Mouse (Mus musculus): ENCODE results near the gene Mrap2. TPM values are rescaled to one million over a fixed set of nuclear protein-coding genes. Genes with fewer than 3 reads are reported as not detected.
"Not testable (repeated sequence)": the region's sequence is repeated elsewhere in the genome, so short reads cannot be mapped to it uniquely, and the experiment has no call there.

The Mrap2 gene
- total and polyA plus RNA-seq, 2 experiments, result not detected

DNA sequence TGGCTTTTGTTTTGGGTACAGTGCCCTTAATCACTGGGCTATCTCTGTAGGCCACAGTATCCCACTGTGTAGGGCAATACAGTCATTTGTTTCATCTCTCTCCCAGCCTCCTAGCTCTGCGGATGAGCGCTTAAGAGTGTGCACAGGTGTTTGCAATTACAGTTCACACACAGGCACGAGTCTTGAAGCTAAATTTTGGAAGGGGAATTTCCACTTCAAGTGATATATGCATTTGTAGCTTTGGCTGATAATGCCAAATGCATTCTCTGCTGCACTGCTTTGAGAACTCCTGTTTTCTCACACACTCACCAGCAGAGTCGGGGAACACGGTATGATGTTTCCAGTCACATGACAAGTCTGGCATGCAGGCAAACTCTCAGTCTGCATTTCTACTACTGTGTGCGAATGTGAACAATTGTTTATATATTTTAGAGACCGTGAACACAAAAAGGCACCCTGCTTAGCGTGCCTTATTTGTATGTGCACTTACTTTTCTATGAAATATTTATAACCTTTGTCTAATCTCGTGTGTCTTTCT lies 22.1 kb upstream of the Mrap2 start:
- no peaks in the 10 kb centered on the region for H3K27me3 ChIP-seq (ENCODE audit: control insufficient read depth, insufficient read depth, low read length)
- H3K4me3 ChIP-seq (ENCODE audit: insufficient read depth, low read depth, low read length), result no peak overlapping the region
- H3K27ac ChIP-seq (replicated peaks; ENCODE audit: insufficient read depth, low read depth, low read length), result no peak overlapping the region
- 76% methylated on average over 9 of the region's 9 CpGs for whole genome bisulfite sequencing
- no peaks in the 10 kb centered on the region for H3K4me1 ChIP-seq (ENCODE audit: control insufficient read depth, insufficient read depth, low read length)
- DNase-seq (ENCODE audit: extremely low read depth, low read depth, low spot score), result no peak
- no peak overlapping the region for H3K9ac ChIP-seq (ENCODE audit: low read depth, low read length)
- H3K79me2 ChIP-seq (ENCODE audit: control insufficient read depth, insufficient read depth, low read length), result no peaks in the 10 kb centered on the region
- TF ChIP-seq POLR2A (IDR thresholded peaks at IDR 0.05; ENCODE audit: extremely low read depth, insufficient read depth, low read length) (no peak), CTCF (IDR thresholded peaks at IDR 0.05; ENCODE audit: low read depth, low read length) (no peak)
- H3K36me3 ChIP-seq (ENCODE audit: control insufficient read depth, insufficient read depth, low read length), result no peaks in the 10 kb centered on the region

- DNase-seq (ENCODE audit: extremely low read depth, low read depth, low spot score), result not testable (repeated sequence)
Observed at GRCm38 (mm10) chr9:87127046-87127445, 17.1 kb upstream of the Mrap2 start.

DNA sequence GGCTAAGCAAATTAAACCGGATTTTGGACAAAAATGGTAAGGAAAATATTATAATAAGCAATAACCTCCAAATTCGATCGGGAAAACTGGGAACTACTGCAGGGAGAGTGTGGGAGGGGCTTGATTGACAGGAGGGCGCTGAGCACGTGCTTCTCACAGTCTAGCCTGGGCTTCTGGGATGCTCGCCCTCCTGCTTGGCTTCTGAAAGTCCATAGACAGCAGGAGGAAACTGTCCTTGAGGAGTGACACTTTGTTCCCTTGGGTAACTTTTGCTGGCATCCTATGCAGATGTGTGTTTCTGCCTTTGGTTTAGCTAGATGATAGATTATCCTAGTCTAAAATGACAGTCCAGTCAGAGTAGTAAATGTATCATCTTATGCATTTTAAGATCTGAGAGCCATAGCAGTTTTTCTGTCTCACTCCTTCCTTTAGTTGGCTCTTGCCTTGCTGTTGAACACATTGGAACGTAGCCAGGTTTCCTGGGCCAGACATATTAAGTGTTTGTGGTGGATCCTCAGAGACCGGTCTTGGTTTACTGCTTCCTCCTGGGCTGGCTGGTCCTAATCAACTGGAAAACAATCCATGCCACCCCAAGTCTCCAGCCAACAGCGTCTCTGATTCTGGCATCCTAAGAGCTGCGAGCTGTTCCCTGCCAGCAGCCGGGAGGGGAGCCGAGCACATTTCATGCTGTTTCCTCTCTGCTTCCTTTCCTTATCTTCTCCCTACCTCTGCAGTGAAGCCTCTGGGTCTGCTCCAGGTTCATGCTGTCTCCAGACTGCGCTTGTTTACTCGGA lies 8.1 kb upstream of the Mrap2 start:
- no peak for DNase-seq (ENCODE audit: extremely low read depth, low read depth, low spot score)
- TF ChIP-seq POLR2A (IDR thresholded peaks at IDR 0.05; ENCODE audit: extremely low read depth, insufficient read depth, low read length) (no peak), CTCF (IDR thresholded peaks at IDR 0.05; ENCODE audit: low read depth, low read length) (no peak)
- no peaks in the 10 kb centered on the region for H3K4me1 ChIP-seq (ENCODE audit: control insufficient read depth, insufficient read depth, low read length)
- H3K27me3 ChIP-seq (ENCODE audit: control insufficient read depth, insufficient read depth, low read length), result peaks cover 3% of the 10 kb centered on the region; the same call in 1 of the 2 replicates
- WGBS, result 60% methylated on average over 14 of the region's 14 CpGs
- no peak overlapping the region for H3K4me3 ChIP-seq (ENCODE audit: insufficient read depth, low read depth, low read length)
- no peaks in the 10 kb centered on the region for H3K36me3 ChIP-seq (ENCODE audit: control insufficient read depth, insufficient read depth, low read length)
- H3K9ac ChIP-seq (ENCODE audit: low read depth, low read length), result no peak overlapping the region
- no peak overlapping the region for H3K27ac ChIP-seq (replicated peaks; ENCODE audit: insufficient read depth, low read depth, low read length)
- H3K79me2 ChIP-seq (ENCODE audit: control insufficient read depth, insufficient read depth, low read length), result no peaks in the 10 kb centered on the region

More at GRCm38 (mm10) chr9:87127046-87127445, 17.1 kb upstream of the Mrap2 start:
- H3K27me3 ChIP-seq (ENCODE audit: control insufficient read depth, insufficient read depth, low read length); H3K4me1 ChIP-seq (ENCODE audit: control insufficient read depth, insufficient read depth, low read length); H3K79me2 ChIP-seq (ENCODE audit: control insufficient read depth, insufficient read depth, low read length); H3K9ac ChIP-seq (ENCODE audit: low read depth, low read length); H3K27ac ChIP-seq (replicated peaks; ENCODE audit: insufficient read depth, low read depth, low read length); H3K36me3 ChIP-seq (ENCODE audit: control insufficient read depth, insufficient read depth, low read length); H3K4me3 ChIP-seq (ENCODE audit: insufficient read depth, low read depth, low read length): not testable (repeated sequence)
- WGBS, result 66% methylated on average over 6 of the region's 6 CpGs

- Histone ChIP-seq H3K4me3 (ENCODE audit: insufficient read depth, low read depth, low read length) (no peak overlapping the region), H3K79me2 (ENCODE audit: control insufficient read depth, insufficient read depth, low read length) (no peaks in the 10 kb centered on the region), H3K27me3 (ENCODE audit: control insufficient read depth, insufficient read depth, low read length) (peaks cover 11% of the 10 kb centered on the region; the same call in 1 of the 2 replicates), H3K4me1 (ENCODE audit: control insufficient read depth, insufficient read depth, low read length) (no peaks in the 10 kb centered on the region), H3K27ac (replicated peaks; ENCODE audit: insufficient read depth, low read depth, low read length) (no peak overlapping the region), H3K36me3 (ENCODE audit: control insufficient read depth, insufficient read depth, low read length) (no peaks in the 10 kb centered on the region), H3K9ac (ENCODE audit: low read depth, low read length) (no peak overlapping the region)
- DNase-seq (ENCODE audit: extremely low read depth, low read depth, low spot score), result no peak
- TF ChIP-seq POLR2A (IDR thresholded peaks at IDR 0.05; ENCODE audit: extremely low read depth, insufficient read depth, low read length) (no peak), CTCF (IDR thresholded peaks at IDR 0.05; ENCODE audit: low read depth, low read length) (no peak)
- WGBS, result 75% methylated on average over 3 of the region's 3 CpGs
Observed at GRCm38 (mm10) chr9:87143076-87143475, 1.0 kb upstream of the Mrap2 start.

DNA sequence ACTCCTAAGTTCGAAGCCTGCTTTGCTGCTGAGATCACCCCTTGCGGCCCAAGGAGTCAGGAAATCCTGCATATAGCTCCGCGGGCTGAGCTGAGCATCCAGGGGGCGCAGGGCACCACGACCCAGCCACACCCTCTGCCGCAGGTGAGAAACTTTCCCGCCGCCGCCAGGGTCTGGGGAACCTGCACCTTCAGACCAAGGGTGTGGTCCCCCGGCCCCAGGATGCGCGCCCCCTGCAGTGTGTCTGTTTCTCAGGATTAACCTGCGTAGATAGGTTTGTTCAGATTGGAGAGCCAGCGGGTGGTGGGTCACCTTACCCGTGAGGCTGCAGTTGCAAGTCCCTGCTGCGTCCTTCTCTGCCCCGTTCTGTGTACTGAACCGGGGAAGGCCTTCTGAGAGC lies 426 bp downstream of the Mrap2 start:
- no peak for DNase-seq (ENCODE audit: extremely low read depth, low read depth, low spot score)
- H3K27ac ChIP-seq (replicated peaks; ENCODE audit: insufficient read depth, low read depth, low read length), result no peak overlapping the region
- no peak overlapping the region for H3K4me3 ChIP-seq (ENCODE audit: insufficient read depth, low read depth, low read length)
- H3K79me2 ChIP-seq (ENCODE audit: control insufficient read depth, insufficient read depth, low read length), result no peaks in the 10 kb centered on the region
- no peak overlapping the region for H3K9ac ChIP-seq (ENCODE audit: low read depth, low read length)
- WGBS, result 3% methylated on average over 19 of the region's 19 CpGs
- peaks cover 11% of the 10 kb centered on the region; the same call in 1 of the 2 replicates for H3K27me3 ChIP-seq (ENCODE audit: control insufficient read depth, insufficient read depth, low read length)
- no peak for TF ChIP-seq POLR2A (IDR thresholded peaks at IDR 0.05; ENCODE audit: extremely low read depth, insufficient read depth, low read length)
- TF ChIP-seq CTCF (IDR thresholded peaks at IDR 0.05; ENCODE audit: low read depth, low read length), result no peak
- H3K36me3 ChIP-seq (ENCODE audit: control insufficient read depth, insufficient read depth, low read length), result no peaks in the 10 kb centered on the region
- H3K4me1 ChIP-seq (ENCODE audit: control insufficient read depth, insufficient read depth, low read length), result no peaks in the 10 kb centered on the region

GRCm38 (mm10) chr9:87145180-87145579 lies 1.1 kb downstream of the Mrap2 start:
- Histone ChIP-seq H3K36me3 (ENCODE audit: control insufficient read depth, insufficient read depth, low read length) (no peaks in the 10 kb centered on the region), H3K79me2 (ENCODE audit: control insufficient read depth, insufficient read depth, low read length) (no peaks in the 10 kb centered on the region), H3K4me1 (ENCODE audit: control insufficient read depth, insufficient read depth, low read length) (no peaks in the 10 kb centered on the region), H3K9ac (ENCODE audit: low read depth, low read length) (no peak overlapping the region), H3K4me3 (ENCODE audit: insufficient read depth, low read depth, low read length) (no peak overlapping the region), H3K27me3 (ENCODE audit: control insufficient read depth, insufficient read depth, low read length) (peaks cover 11% of the 10 kb centered on the region; the same call in 1 of the 2 replicates), H3K27ac (replicated peaks; ENCODE audit: insufficient read depth, low read depth, low read length) (no peak overlapping the region)
- TF ChIP-seq CTCF (IDR thresholded peaks at IDR 0.05; ENCODE audit: low read depth, low read length) (no peak), POLR2A (IDR thresholded peaks at IDR 0.05; ENCODE audit: extremely low read depth, insufficient read depth, low read length) (no peak)
- DNase-seq (ENCODE audit: extremely low read depth, low read depth, low spot score), result no peak
- 6% methylated on average over 15 of the region's 15 CpGs for WGBS

Measured in liver, adult 2 months (tissue).